Mouse (Mus musculus) CD4-positive, CD25-positive, alpha-beta regulatory T cell, adult 4 months (primary cell): ENCODE results near the gene Olfr867. TPM values are rescaled to one million over a fixed set of nuclear protein-coding genes. Genes with fewer than 3 reads are reported as not detected.

ENCODE experiments used
- ATAC-seq: one replicate; pipeline ENCODE4 v1.8.0; 2017
- polyA plus RNA-seq, 2 experiments: library from polyadenylated mRNA; unstranded; fragments of 100-300 nt; shearing (Covaris generic); gene quantifications; one replicate each; pipeline ENCODE4 v1.2.1; 2017

Olfr867 gene
- not detected for polyA plus RNA-seq

- ATAC-seq: no peak
These were observed at the start of gene Olfr867 for GRCm38 (mm10) chr9:20057462-20057861. Gene Olfr867 (minus strand): TSS chr9:20057562.

DNA sequence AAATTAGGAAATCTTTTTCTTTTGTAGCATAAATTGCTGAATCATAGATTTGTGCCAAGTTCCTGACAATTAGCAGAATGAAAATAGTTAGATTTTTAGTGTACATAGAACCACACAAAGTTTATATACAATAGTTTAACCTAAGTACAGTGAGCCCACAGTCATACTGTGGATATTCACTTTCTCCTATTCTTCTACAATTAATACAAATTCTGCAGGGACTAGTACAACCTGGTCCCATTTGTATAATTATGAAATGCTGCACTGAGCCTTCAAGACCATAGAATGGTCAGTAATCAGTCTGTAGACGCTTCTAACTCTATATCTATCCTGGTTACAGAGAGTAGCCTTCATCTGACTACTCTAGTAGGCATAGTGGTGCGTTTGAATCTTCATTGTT is 41.0 kb upstream of the Olfr867 start, which contains the start of gene Olfr868:
TSS of gene Olfr868 (plus strand) at position 301 of the 400 bp plus-strand sequence.
- no peak for ATAC-seq

GRCm38 (mm10) chr9:20073523-20074177 is 16.3 kb upstream of the Olfr867 start:
- no peak for ATAC-seq

DNA sequence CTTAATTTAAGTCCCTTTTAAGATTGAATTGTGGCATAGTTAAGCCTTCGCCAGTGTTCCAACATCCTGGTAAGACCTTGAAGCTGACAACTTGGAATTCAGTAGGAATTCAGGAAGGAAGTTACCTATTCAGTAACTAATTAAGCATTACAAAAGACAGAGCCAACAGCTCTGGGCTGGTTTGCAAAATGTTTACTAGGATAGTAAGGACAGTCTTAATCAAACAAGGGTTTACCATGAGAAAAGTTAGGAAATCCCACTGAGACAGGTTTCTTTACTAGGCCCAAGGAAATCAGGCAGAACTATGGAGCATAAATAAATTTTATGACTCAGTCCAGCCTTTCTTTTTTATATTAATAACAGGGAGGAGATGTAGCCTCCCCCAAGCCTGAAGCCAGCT is 13.9 kb upstream of the Olfr867 start:
- no peak for ATAC-seq

- ATAC-seq: no peak
These were observed 12.9 kb upstream of the Olfr867 start for GRCm38 (mm10) chr9:20070236-20070635.

- ATAC-seq: no peak
These were observed 9.4 kb downstream of the Olfr867 start for GRCm38 (mm10) chr9:20047964-20048363.

DNA sequence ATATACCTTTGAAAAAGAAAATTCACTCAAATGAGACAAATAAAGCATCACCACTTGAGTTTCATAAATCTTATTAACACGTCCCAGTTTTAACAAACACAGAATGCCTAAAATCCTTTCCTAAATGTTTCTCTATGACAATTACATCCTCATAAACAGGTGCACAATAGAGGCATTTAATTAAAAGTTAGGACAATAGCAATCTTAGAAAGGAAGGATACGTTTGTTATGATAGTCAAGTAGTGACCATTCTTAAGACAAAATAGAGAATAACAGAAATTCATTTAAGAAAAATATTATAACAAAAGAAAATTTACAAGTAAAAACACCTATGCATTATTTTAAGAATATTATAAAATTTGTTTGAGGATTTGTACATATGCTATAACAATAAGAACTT is 29.4 kb downstream of the Olfr867 start, which contains the start of gene Olfr866:
TSS of gene Olfr866 (minus strand) at position 101 of the 400 bp plus-strand sequence.
- no peak for ATAC-seq

Other genes starting within 250 kb of the Olfr867 start
- not detected for gene Olfr860, start 207.8 kb downstream of the Olfr867 start, polyA plus RNA-seq
- gene Olfr862, start 169.6 kb downstream of the Olfr867 start, polyA plus RNA-seq: not detected
- gene Olfr77, start 140.7 kb downstream of the Olfr867 start, polyA plus RNA-seq: 1 to 10 TPM; 1.3 to 2.6 TPM
- not detected for gene Olfr866, start 29.5 kb downstream of the Olfr867 start, polyA plus RNA-seq
- gene Olfr868, start 41.1 kb upstream of the Olfr867 start, polyA plus RNA-seq: not detected
- gene Olfr869, start 71.4 kb upstream of the Olfr867 start, polyA plus RNA-seq: not detected
- gene Olfr870, start 116.5 kb upstream of the Olfr867 start, polyA plus RNA-seq: not detected
- gene Olfr871, start 154.6 kb upstream of the Olfr867 start, polyA plus RNA-seq: not detected
- not detected for gene Olfr872, start 179.6 kb upstream of the Olfr867 start, polyA plus RNA-seq
- not detected for gene Olfr39, start 224.8 kb upstream of the Olfr867 start, polyA plus RNA-seq
- gene Olfr873, start 241.0 kb upstream of the Olfr867 start, polyA plus RNA-seq: not detected